Comparison of ENCODE assay signal across 8 mouse cellular contexts in the genomic region with DNA sequence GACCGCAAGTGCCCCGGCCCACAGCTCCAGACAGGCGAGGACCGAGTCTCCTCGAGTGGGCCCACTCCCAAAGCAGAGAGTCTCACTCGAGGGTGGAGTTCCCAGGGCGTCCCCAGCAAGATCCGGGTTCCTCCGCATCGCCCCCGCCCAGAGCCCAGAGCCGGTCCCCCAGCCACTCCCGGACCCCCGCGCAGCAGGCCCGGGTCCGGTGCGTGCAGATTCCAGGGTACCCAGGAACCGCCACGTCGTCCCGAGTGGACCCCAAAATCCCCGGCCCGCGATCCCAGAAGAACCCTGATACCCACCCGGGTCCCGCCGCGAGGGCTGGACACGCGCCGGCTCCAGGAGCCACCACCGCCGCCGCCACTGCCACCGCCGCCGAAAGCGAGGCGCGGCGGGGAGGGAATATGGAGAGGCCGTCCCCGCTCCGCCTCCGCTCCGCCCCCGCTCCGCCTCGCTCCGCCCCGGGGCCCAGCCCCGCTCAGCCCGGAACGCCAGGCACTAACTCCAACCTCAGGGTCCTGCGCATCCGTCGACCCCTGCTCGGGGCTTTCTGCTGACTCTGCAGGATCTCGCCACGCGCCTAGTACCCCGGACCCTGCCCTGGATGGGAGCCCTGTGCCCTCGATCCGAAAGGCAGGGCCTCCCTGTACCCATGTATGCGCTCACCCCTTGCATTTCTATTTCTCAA. TPM values are rescaled to one million over a fixed set of nuclear protein-coding genes. Genes with fewer than 3 reads are reported as not detected.
DNase-seq lines count a peak whose midpoint lies in the region; ATAC-seq lines count a peak whose summit lies in the region.

A gene (minus strand): TSS at position 409 of the 691 bp plus-strand sequence.
A gene (plus strand): TSS at position 482 of the 691 bp plus-strand sequence.

- H3K4me2 ChIP-seq in limb, embryonic 12.5 days = peak within 1 kb of the TSS; percentile 98
- peak within 1 kb of the TSS; percentile 99 for H3K4me2 ChIP-seq in midbrain, embryonic 11.5 days

- H3K9ac ChIP-seq in limb, embryonic 12.5 days (replicated peaks) = peak within 1 kb of the TSS; percentile 80
- peak within 1 kb of the TSS; percentile 93 for H3K9ac ChIP-seq in midbrain, embryonic 11.5 days (ENCODE audit: low read length)

- H3K27ac ChIP-seq in limb, embryonic 12.5 days = peak within 1 kb of the TSS; percentile 88
- peak within 1 kb of the TSS; percentile 84 for H3K27ac ChIP-seq in midbrain, embryonic 11.5 days (ENCODE audit: low read depth, low read length)

- peaks cover 38% of the 10 kb centered on the region for H3K4me1 ChIP-seq in limb, embryonic 12.5 days (replicated peaks)
- peaks cover 27% of the 10 kb centered on the region for H3K4me1 ChIP-seq in midbrain, embryonic 11.5 days (ENCODE audit: control insufficient read depth, insufficient read depth, low read length)

- ATAC-seq in limb, embryonic 12.5 days (ENCODE audit: insufficient number of reproducible peaks, insufficient read depth, low FRiP score, low TSS enrichment, low read depth) = peak; percentile 87
- ATAC-seq in midbrain, embryonic 11.5 days (ENCODE audit: low FRiP score) = peak; percentile 87

- peak within 1 kb of the TSS; percentile 76 for H3K4me3 ChIP-seq in limb, embryonic 12.5 days (replicated peaks)
- peak within 1 kb of the TSS; percentile 77 for H3K4me3 ChIP-seq in midbrain, embryonic 11.5 days (ENCODE audit: low read depth, low read length)

- no peaks in the 10 kb centered on the region for H3K9me3 ChIP-seq in limb, embryonic 12.5 days
- H3K9me3 ChIP-seq in midbrain, embryonic 11.5 days (ENCODE audit: control insufficient read depth, low read length) = no peaks in the 10 kb centered on the region

- WGBS in limb, embryonic 12.5 days = under 1% methylated on average over 61 of the region's 66 CpGs
- under 1% methylated on average over 63 of the region's 66 CpGs for WGBS in midbrain, embryonic 11.5 days

- DNase-seq in layer of hippocampus, adult 11-12 months (ENCODE audit: low spot score) = peak; percentile 56
- DNase-seq in layer of hippocampus, adult 9-10 months (ENCODE audit: low spot score) = no peak
- DNase-seq in cerebellum, adult 9-11 months = peak; percentile 74
- DNase-seq in gastrocnemius, postnatal 14 days = peak; percentile 73
- peak; percentile 86 for DNase-seq in induced T-regulatory cell, adult 2 months (ENCODE audit: low read depth)
- no peak for DNase-seq in midbrain, embryonic 11.5 days (ENCODE audit: low spot score, missing footprints)
- DNase-seq in spleen, postnatal 36 days (ENCODE audit: low spot score in 2 of 2) = peak; percentile 35 to 51

- intact Hi-C loops in gastrocnemius, postnatal 14 days (cut with DNase I; ENCODE audit: low total_unique reads) = no loop called here

- H3K27me3 ChIP-seq in limb, embryonic 12.5 days = no peaks in the 10 kb centered on the region
- H3K27me3 ChIP-seq in midbrain, embryonic 11.5 days (ENCODE audit: control insufficient read depth, insufficient read depth, low read length) = no peaks in the 10 kb centered on the region

- 0 out of 2 replicates have a peak, but pooled peaks cover 5% of the 10 kb centered on the region for H3K36me3 ChIP-seq in limb, embryonic 12.5 days
- peaks cover 4% of the 10 kb centered on the region; the same call in 1 of the 2 replicates for H3K36me3 ChIP-seq in midbrain, embryonic 11.5 days (ENCODE audit: control insufficient read depth, insufficient read depth, low read length)

RNA-seq across cellular contexts. Expression of the first gene that starts in this region (rescaled TPM):
- 10 to 100 TPM; 14.3 to 18.5 TPM for total RNA-seq in gastrocnemius, postnatal 14 days (2021)
- polyA plus RNA-seq in limb, embryonic 12.5 days (2016; fragmentation: Nextera tagmentation; extraction: Ambion mirVana) = 17.4 and 22.2 TPM in 2 replicates
- 13.3 and 15.2 TPM in 2 replicates for polyA plus RNA-seq in midbrain, embryonic 11.5 days (2014; fragmentation: Nextera tagmentation; extraction: Ambion mirVana)

RNA-seq across cellular contexts. Expression of the second gene that starts in this region (rescaled TPM):
- total RNA-seq in gastrocnemius, postnatal 14 days (2021) = not detected
- polyA plus RNA-seq in limb, embryonic 12.5 days (2016; fragmentation: Nextera tagmentation; extraction: Ambion mirVana) = 8.7 and 8.8 TPM in 2 replicates
- polyA plus RNA-seq in midbrain, embryonic 11.5 days (2014; fragmentation: Nextera tagmentation; extraction: Ambion mirVana) = 18.6 and 18.9 TPM in 2 replicates

Comparison
In these comparisons a context has a peak if more than half of its experiments do, and no peak if none do; other contexts are left out.
1. DNase-seq: peak in layer of hippocampus, adult 11-12 months (single experiment), cerebellum, adult 9-11 months (single experiment), gastrocnemius, postnatal 14 days (single experiment), induced T-regulatory cell, adult 2 months (single experiment) and spleen, postnatal 36 days (2 of 2); none in layer of hippocampus, adult 9-10 months (single experiment) and midbrain, embryonic 11.5 days (single experiment).